In the genomic region with DNA sequence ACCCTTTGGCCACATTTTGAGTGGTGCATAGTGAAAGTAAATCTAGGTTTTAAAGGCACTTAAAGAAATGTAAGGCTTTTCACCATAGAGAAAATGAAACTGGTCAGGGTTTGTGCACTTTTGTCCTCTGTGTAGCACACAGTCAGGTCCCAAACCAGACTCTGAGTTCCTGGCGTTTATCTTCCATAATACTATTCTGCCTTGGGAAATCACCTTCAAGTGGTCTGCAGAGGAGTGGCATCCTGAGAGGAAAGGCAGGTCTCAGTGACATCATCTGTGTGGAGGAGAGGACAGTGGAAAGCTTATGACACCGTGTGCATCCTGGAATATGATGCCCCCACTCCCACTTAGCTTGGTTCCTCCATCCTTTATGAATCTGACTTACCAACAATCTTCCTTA, we compare ENCODE assay signal across 11 mouse cellular contexts. TPM values are rescaled to one million over a fixed set of nuclear protein-coding genes. Genes with fewer than 3 reads are reported as not detected.
DNase-seq lines count a peak whose midpoint lies in the region; ATAC-seq and TF ChIP-seq lines count a peak whose summit lies in the region.
"Had no signal": no experiment of that assay in that cellular context is flagged by ENCODE, and none has a peak within 500 bp of the region (broad histone marks: within the 10 kb centered on the region; RNA-seq: fewer than 3 reads in every experiment).

No protein-coding gene starts in this region.

- H3K9me3 ChIP-seq in intestine, postnatal 0 days (ENCODE audit: control insufficient read depth) = no peaks in the 10 kb centered on the region
- H3K9me3 ChIP-seq in neural tube, embryonic 15.5 days (replicated peaks) = no peaks in the 10 kb centered on the region
- H3K9me3 ChIP-seq: forebrain, embryonic 13.5 days; limb, embryonic 13.5 days had no signal

- TF ChIP-seq CTCF in heart, adult 2 months (IDR thresholded peaks at IDR 0.05) = no peak
- TF ChIP-seq CTCF in thymus, adult 2 months (IDR thresholded peaks at IDR 0.05; ENCODE audit: borderline replicate concordance, control insufficient read depth, extremely low read depth, insufficient read depth, low read length, poor library complexity) = no peak
- TF ChIP-seq CTCF in intestine, postnatal 0 days (IDR thresholded peaks at IDR 0.05; ENCODE audit: low read depth) = no peak
- TF ChIP-seq CTCF in small intestine, adult 2 months (IDR thresholded peaks at IDR 0.05; ENCODE audit: extremely low read depth, insufficient read length, insufficient replicate concordance, low read depth, low read length) = no peak

- ATAC-seq in intestine, postnatal 0 days = no peak
- no peak for ATAC-seq in neural tube, embryonic 15.5 days (ENCODE audit: low FRiP score)
- ATAC-seq: forebrain, embryonic 13.5 days had no signal

- peaks cover 12% of the 10 kb centered on the region for H3K4me1 ChIP-seq in heart, adult 2 months (ENCODE audit: control insufficient read depth, insufficient read depth, low read length)
- peaks cover 11% of the 10 kb centered on the region for H3K4me1 ChIP-seq in thymus, adult 2 months (replicated peaks; ENCODE audit: control insufficient read depth, insufficient read depth, low read length)
- H3K4me1 ChIP-seq in intestine, postnatal 0 days (replicated peaks; ENCODE audit: control insufficient read depth, insufficient read depth, low read length) = peaks cover 15% of the 10 kb centered on the region
- H3K4me1 ChIP-seq in small intestine, adult 2 months (ENCODE audit: control insufficient read depth, insufficient read depth, insufficient read length, low read length) = peaks cover 13% of the 10 kb centered on the region; the same call in 1 of the 2 replicates
- peaks cover 21% of the 10 kb centered on the region for H3K4me1 ChIP-seq in neural tube, embryonic 15.5 days

- H3K4me3 ChIP-seq in heart, adult 2 months = no peak overlapping the region
- H3K4me3 ChIP-seq in thymus, adult 2 months (ENCODE audit: control insufficient read depth, insufficient read depth, low read length) = peak overlapping the region; percentile 35
- H3K4me3 ChIP-seq in intestine, postnatal 0 days (ENCODE audit: low read depth, low read length) = no peak overlapping the region
- peak overlapping the region; percentile 7; the same call in 1 of the 2 replicates for H3K4me3 ChIP-seq in small intestine, adult 2 months (ENCODE audit: low read depth, low read length)
- H3K4me3 ChIP-seq in neural tube, embryonic 15.5 days (replicated peaks) = no peak overlapping the region
- H3K4me3 ChIP-seq: forebrain, embryonic 13.5 days; limb, embryonic 13.5 days had no signal

- peaks cover 26% of the 10 kb centered on the region for H3K36me3 ChIP-seq in heart, adult 2 months (ENCODE audit: control insufficient read depth, insufficient read depth, low read length)
- H3K36me3 ChIP-seq in thymus, adult 2 months (ENCODE audit: control insufficient read depth, insufficient read depth, low read length) = peaks cover 4% of the 10 kb centered on the region
- no peaks in the 10 kb centered on the region for H3K36me3 ChIP-seq in intestine, postnatal 0 days (ENCODE audit: control insufficient read depth, insufficient read depth)
- peaks cover 2% of the 10 kb centered on the region; the same call in 1 of the 2 replicates for H3K36me3 ChIP-seq in small intestine, adult 2 months (ENCODE audit: control insufficient read depth, insufficient read depth, low read length)
- no peaks in the 10 kb centered on the region for H3K36me3 ChIP-seq in neural tube, embryonic 15.5 days
- H3K36me3 ChIP-seq: limb, embryonic 13.5 days had no signal

- H3K79me2 ChIP-seq in heart, adult 2 months (replicated peaks; ENCODE audit: control insufficient read depth, insufficient read depth, low read length) = peaks cover 6% of the 10 kb centered on the region; the same call in 1 of the 2 replicates

- intact Hi-C loops in heart, adult 2 months (cut with DNase I) = loop anchor here (5.0 kb wide), 1 partner anchor 89 kb away; no protein-coding TSS in a partner anchor

- DNase-seq in heart, adult 2 months = no peak
- DNase-seq in heart, adult 8-10 months (ENCODE audit: low spot score) = no peak
- DNase-seq in thymus, adult 2 months = peak; percentile 27
- no peak for DNase-seq in thymus, postnatal 0 days (ENCODE audit: low spot score)
- DNase-seq in spleen, postnatal 4 days (ENCODE audit: low spot score in 2 of 2) = no peak
- DNase-seq: embryo, embryonic 11 days had no signal

- peak overlapping the region; percentile 54; the same call in 1 of the 2 replicates for H3K9ac ChIP-seq in heart, adult 2 months (ENCODE audit: low read depth, low read length)
- no peak overlapping the region for H3K9ac ChIP-seq in intestine, postnatal 0 days (ENCODE audit: low read depth, low read length)
- H3K9ac ChIP-seq in neural tube, embryonic 15.5 days (replicated peaks) = no peak overlapping the region
- H3K9ac ChIP-seq: forebrain, embryonic 13.5 days; limb, embryonic 13.5 days had no signal

- no peaks in the 10 kb centered on the region for H3K27me3 ChIP-seq in heart, adult 2 months (ENCODE audit: control insufficient read depth, insufficient read depth, low read length)
- H3K27me3 ChIP-seq in thymus, adult 2 months (ENCODE audit: control insufficient read depth, insufficient read depth, low read length) = no peaks in the 10 kb centered on the region
- no peaks in the 10 kb centered on the region for H3K27me3 ChIP-seq in intestine, postnatal 0 days (replicated peaks; ENCODE audit: control insufficient read depth, insufficient read depth, low read length)
- no peaks in the 10 kb centered on the region for H3K27me3 ChIP-seq in small intestine, adult 2 months (ENCODE audit: control insufficient read depth, insufficient read depth, low read length)
- no peaks in the 10 kb centered on the region for H3K27me3 ChIP-seq in neural tube, embryonic 15.5 days (replicated peaks)
- H3K27me3 ChIP-seq: forebrain, embryonic 13.5 days; limb, embryonic 13.5 days had no signal

- peak; percentile 14; the same call in 1 of the 2 replicates for TF ChIP-seq POLR2A in heart, adult 2 months (IDR thresholded peaks at IDR 0.05; ENCODE audit: insufficient read depth, low read depth, low read length)
- TF ChIP-seq POLR2A in thymus, adult 2 months (IDR thresholded peaks at IDR 0.05; ENCODE audit: control insufficient read depth, extremely low read depth, insufficient read depth, low read length, poor library complexity) = no peak
- TF ChIP-seq POLR2A in small intestine, adult 2 months (IDR thresholded peaks at IDR 0.05; ENCODE audit: low read depth, low read length) = no peak

- WGBS in heart, adult 2 months = 4% methylated on average over 2 of the region's 2 CpGs
- 8% methylated on average over 2 of the region's 2 CpGs for WGBS in thymus, adult 2 months
- WGBS in intestine, postnatal 0 days = 52% methylated on average over 2 of the region's 2 CpGs
- 24% methylated on average over 2 of the region's 2 CpGs for WGBS in small intestine, adult 2 months
- WGBS in neural tube, embryonic 15.5 days = 56% methylated on average over 2 of the region's 2 CpGs

- H3K4me2 ChIP-seq in intestine, postnatal 0 days (replicated peaks; ENCODE audit: low read depth) = peak overlapping the region; percentile 32; the same call in 1 of the 2 replicates
- H3K4me2 ChIP-seq in neural tube, embryonic 15.5 days = no peak overlapping the region
- H3K4me2 ChIP-seq: forebrain, embryonic 13.5 days; limb, embryonic 13.5 days had no signal

- peak overlapping the region; percentile 15 for H3K27ac ChIP-seq in heart, adult 2 months
- H3K27ac ChIP-seq in thymus, adult 2 months (ENCODE audit: control insufficient read depth, insufficient read depth, low read length) = peak overlapping the region; percentile 39
- no peak overlapping the region for H3K27ac ChIP-seq in intestine, postnatal 0 days (ENCODE audit: low read depth, low read length)
- H3K27ac ChIP-seq in small intestine, adult 2 months (ENCODE audit: insufficient read depth, low read depth, low read length) = peak overlapping the region; percentile 58; the same call in 1 of the 2 replicates
- H3K27ac ChIP-seq in neural tube, embryonic 15.5 days (replicated peaks) = no peak overlapping the region
- H3K27ac ChIP-seq: forebrain, embryonic 13.5 days; limb, embryonic 13.5 days had no signal

- TF ChIP-seq EP300 in heart, adult 2 months (IDR thresholded peaks at IDR 0.05; ENCODE audit: insufficient read depth, low read depth, low read length) = no peak

RNA-seq across cellular contexts. Expression of gene Wdr78, which starts 8.7 kb away (rescaled TPM):
- total RNA-seq in heart, adult 2 months (2021) = 1 to 10 TPM; 1.1 to 1.3 TPM
- polyA plus RNA-seq in heart, adult 2 months (2012; rRNA removed) = 0.29 and 0.37 TPM in 2 replicates
- 1 to 10 TPM in 1 of 4 experiments, under 1 TPM in 3; 0.73 to 1.1 (median 0.83) TPM for total RNA-seq in heart, adult 8-10 months (2022)
- polyA plus RNA-seq in thymus, adult 2 months (2012; rRNA removed) = 50.2 and 54.6 TPM in 2 replicates
- 8.8 and 10.6 TPM in 2 replicates for polyA plus RNA-seq in thymus, postnatal 0 days (2015; fragmentation: Nextera tagmentation; extraction: Ambion mirVana)
- 0.30 and 0.37 TPM in 2 replicates for polyA plus RNA-seq in intestine, postnatal 0 days (2015; fragmentation: Nextera tagmentation; extraction: Ambion mirVana)
- 0.09 and 0.10 TPM in 2 replicates for polyA plus RNA-seq in small intestine, adult 2 months (2012; rRNA removed)
- 4.3 and 4.8 TPM in 2 replicates for polyA plus RNA-seq in neural tube, embryonic 15.5 days (2015; fragmentation: Nextera tagmentation; extraction: Ambion mirVana)

RNA-seq across cellular contexts. Expression of gene Mier1, which starts 8.9 kb away (rescaled TPM):
- total RNA-seq in heart, adult 2 months (2021) = 10 to 100 TPM; 32.0 to 36.9 TPM
- polyA plus RNA-seq in heart, adult 2 months (2012; rRNA removed) = 7.0 and 12.5 TPM in 2 replicates
- total RNA-seq in heart, adult 8-10 months (2022) = 10 to 100 TPM; 27.8 to 32.0 (median 29.6) TPM
- polyA plus RNA-seq in thymus, adult 2 months (2012; rRNA removed) = 63.8 and 65.4 TPM in 2 replicates
- 116 and 169 TPM in 2 replicates for polyA plus RNA-seq in thymus, postnatal 0 days (2015; fragmentation: Nextera tagmentation; extraction: Ambion mirVana)
- 29.5 and 37.3 TPM in 2 replicates for polyA plus RNA-seq in intestine, postnatal 0 days (2015; fragmentation: Nextera tagmentation; extraction: Ambion mirVana)
- polyA plus RNA-seq in small intestine, adult 2 months (2012; rRNA removed) = 2.4 and 6.2 TPM in 2 replicates
- polyA plus RNA-seq in neural tube, embryonic 15.5 days (2015; fragmentation: Nextera tagmentation; extraction: Ambion mirVana) = 31.2 and 36.6 TPM in 2 replicates

Comparison
In these comparisons a context has a peak if more than half of its experiments do, and no peak if none do; other contexts are left out.
1. H3K27ac ChIP-seq: peak in heart, adult 2 months (single experiment), thymus, adult 2 months (single experiment) and small intestine, adult 2 months (single experiment); none in intestine, postnatal 0 days (single experiment) and neural tube, embryonic 15.5 days (single experiment).
2. H3K4me3 ChIP-seq: peak in thymus, adult 2 months (single experiment) and small intestine, adult 2 months (single experiment); none in heart, adult 2 months (single experiment), intestine, postnatal 0 days (single experiment) and neural tube, embryonic 15.5 days (single experiment).